Mouse (Mus musculus) CH12.LX (cell line): Measurements from ENCODE around the gene Csnk1g1.

Experiments used
- CHD2 ChIP-seq: IDR thresholded peaks from 2 replicates; pipeline ENCODE4 v1.6.1; 2011; ENCODE audit warnings: low read length, improper control_type of control experiment
- CTCF ChIP-seq, 2 experiments: IDR thresholded peaks in 1 of 2; conservative IDR thresholded peaks in 1 of 2; 2 replicates each; pipeline ENCODE4 v1.5.1; 2011 to 2012; ENCODE audit warnings: low read depth in 2 of 2, low read length in 2 of 2, improper control_type of control experiment in 1 of 2, inconsistent platforms in 1 of 2, mild to moderate bottlenecking in 1 of 2, moderate library complexity in 1 of 2
- GABPA ChIP-seq: IDR thresholded peaks from 2 replicates; pipeline ENCODE4 v1.6.1; 2012; ENCODE audit warnings: low read depth, low read length, improper control_type of control experiment, inconsistent platforms; ENCODE audit not compliant: insufficient replicate concordance
- POLR2A ChIP-seq: IDR thresholded peaks from 2 replicates; pipeline ENCODE4 v1.6.1; 2011; ENCODE audit warnings: low read depth, mild to moderate bottlenecking, improper control_type of control experiment, low read length
- POLR2AphosphoS2 ChIP-seq: IDR thresholded peaks from 2 replicates; pipeline ENCODE4 v1.6.1; 2011; ENCODE audit warnings: low read depth, low read length, improper control_type of control experiment
- ZC3H11A ChIP-seq: IDR thresholded peaks from 2 replicates; pipeline ENCODE4 v1.6.1; 2012; ENCODE audit warnings: low read depth, mild to moderate bottlenecking, inconsistent platforms, low read length, improper control_type of control experiment
- ZMIZ1 ChIP-seq: IDR thresholded peaks from 2 replicates; pipeline ENCODE4 v1.6.1; 2012; ENCODE audit warnings: low read depth, mild to moderate bottlenecking, inconsistent platforms, low read length, improper control_type of control experiment

GRCm38 (mm10) chr9:65903419-65903818 lies 5.3 kb upstream of the Csnk1g1 start:
- TF ChIP-seq CHD2, result no peak
- TF ChIP-seq POLR2A, result no peak
- TF ChIP-seq ZMIZ1, result no peak
- no peak for TF ChIP-seq ZC3H11A
- no peak for TF ChIP-seq POLR2AphosphoS2
- TF ChIP-seq GABPA, result no peak
- peak in 1 of 2 experiments; percentile 52; a peak in 2 of 4 replicates for TF ChIP-seq CTCF (conservative IDR thresholded peaks at IDR 0.05 in 1 of 2, IDR thresholded peaks at IDR 0.05 in 1 of 2; ENCODE audit: low read depth in 2 of 2, low read length in 2 of 2)
